Mouse (Mus musculus) layer of hippocampus, postnatal 10 days (tissue): ENCODE measurements around the gene Ppcs. TPM values are rescaled to one million over a fixed set of nuclear protein-coding genes. Genes with fewer than 3 reads are reported as not detected.
A peak's percentile ranks its signal among the peaks of the same experiment; 100 is the strongest.

Experiments used
- DNase-seq, 2 experiments: peaks; one replicate each; pipeline ENCODE4 v3.0.0; 2021; ENCODE audit warnings: low spot score in 2 of 2
- long read RNA-seq: library from polyadenylated mRNA; stranded (forward); transcript quantifications from one replicate; pipeline ENCODE4 v2.0.0, GENCODE M21; 2023
- total RNA-seq, 2 experiments: library from RNA; stranded (reverse); gene quantifications; 2 replicates each; pipeline ENCODE4 v1.2.3; 2021

Ppcs gene
- total RNA-seq: 1 to 10 TPM; 6.1 to 6.2 TPM
- long read RNA-seq, transcript Ppcs-201 (3 exons, 1,443 nt): major isoform, 15 of 17 reads
- long read RNA-seq, partial matches to known transcripts: 0 of 17 reads
- long read RNA-seq, other reads (novel, unspliced or antisense): 2 of 17 reads

GRCm38 (mm10) chr4:119422294-119422964, at the start of gene Ppcs, which contains the start of gene Zmynd12:
Gene Ppcs, minus strand, starts transcription at chr4:119422420.
Gene Zmynd12, plus strand, starts transcription at chr4:119422814.
- DNase-seq: peak; percentile 77 to 85

- DNase-seq: peak; percentile 66 to 72
Measured at GRCm38 (mm10) chr4:119467720-119468380, 45.6 kb upstream of the Ppcs start.

DNA sequence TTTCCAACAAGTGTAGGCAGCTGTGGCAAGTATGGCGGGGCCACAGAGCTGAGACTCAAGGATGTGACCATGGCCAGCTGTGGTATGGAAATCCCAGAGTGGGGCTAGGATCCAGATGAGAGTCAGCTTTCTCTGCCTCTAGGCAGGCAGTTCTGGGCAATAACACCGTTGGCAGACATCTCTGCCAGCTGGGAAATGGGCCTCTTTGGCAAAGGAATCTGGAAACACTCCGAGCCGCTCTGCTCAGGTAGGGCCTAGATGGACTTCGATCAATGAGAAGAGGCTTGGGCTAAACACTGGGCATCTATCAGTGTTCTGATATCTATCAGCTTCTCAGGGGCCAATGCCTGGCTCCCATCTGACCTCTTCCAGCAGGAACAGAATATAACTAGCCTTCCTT, 43.6 kb upstream of the Ppcs start:
- DNase-seq: no peak

GRCm38 (mm10) chr4:119463756-119464419, 41.7 kb upstream of the Ppcs start:
- no peak for DNase-seq

DNA sequence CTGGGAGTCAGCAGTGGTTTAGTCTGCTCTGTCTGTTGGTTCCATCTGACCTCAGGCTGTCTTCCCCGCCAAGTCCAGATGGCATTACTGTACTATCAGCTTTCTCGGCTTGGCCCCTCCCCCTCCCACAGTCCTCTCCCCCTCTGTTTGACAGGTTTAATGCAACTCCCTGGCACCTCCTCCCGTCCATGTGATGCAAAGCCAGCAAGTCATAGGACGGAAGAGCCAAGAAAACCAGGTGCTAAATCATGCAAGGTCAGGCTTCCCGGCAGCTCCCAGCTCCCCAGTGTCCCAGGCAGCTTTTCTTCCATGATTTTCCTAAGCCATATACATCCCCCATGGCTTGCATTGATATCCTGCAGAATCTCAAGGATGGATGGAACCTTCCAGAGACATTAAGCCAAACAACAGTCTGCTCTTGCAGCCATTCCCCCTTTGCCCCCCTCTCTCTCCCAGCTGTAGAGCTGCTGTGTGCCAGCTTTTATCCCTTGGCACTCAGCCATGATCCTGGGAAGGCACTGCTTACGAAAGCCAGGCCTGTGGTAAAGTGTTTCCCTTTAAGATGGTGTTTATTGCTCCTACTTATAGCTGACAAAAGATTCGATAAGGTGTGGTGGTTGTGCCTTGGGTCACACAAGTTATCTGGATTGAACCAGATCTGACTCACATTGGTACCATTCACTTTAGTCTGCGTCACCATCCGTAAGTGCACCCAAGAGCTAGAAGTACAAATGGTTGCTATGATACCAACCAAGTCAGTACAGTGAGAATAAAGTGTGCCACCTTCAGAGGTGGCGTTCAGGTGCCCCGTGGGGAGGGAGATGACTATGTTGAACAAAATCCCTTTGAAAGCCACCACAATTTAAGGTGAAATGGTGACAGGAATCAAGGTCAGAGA, 40.9 kb upstream of the Ppcs start:
- peak; percentile 52 to 58 for DNase-seq

- DNase-seq: no peak
Measured at GRCm38 (mm10) chr4:119462457-119462856, 40.2 kb upstream of the Ppcs start.

- DNase-seq: peak; percentile 84 to 89
Measured at GRCm38 (mm10) chr4:119460728-119461141, 38.5 kb upstream of the Ppcs start.

GRCm38 (mm10) chr4:119460296-119460695, 38.1 kb upstream of the Ppcs start:
- peak; percentile 71 for DNase-seq

GRCm38 (mm10) chr4:119453533-119453932, 31.3 kb upstream of the Ppcs start:
- DNase-seq: no peak

DNA sequence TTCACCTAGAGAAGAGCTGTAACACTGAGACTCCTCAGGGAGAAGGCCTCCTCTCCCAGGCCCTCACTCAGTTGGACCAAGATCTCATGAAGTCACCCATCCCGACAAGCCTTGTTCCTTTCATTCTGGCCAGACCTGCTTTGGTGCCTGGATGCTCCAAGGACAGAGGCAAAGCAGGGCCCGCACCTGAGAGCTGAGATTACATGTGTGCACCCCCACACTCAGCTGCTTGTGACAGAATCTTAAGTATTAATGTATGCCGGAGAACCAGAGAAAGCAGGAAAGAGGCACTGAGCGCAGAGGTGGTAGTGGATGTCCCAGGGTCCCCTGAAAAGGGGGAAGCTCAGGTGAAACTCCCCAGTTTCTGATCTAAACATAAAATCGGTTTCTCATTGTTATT, 30.9 kb upstream of the Ppcs start:
- DNase-seq: no peak

DNA sequence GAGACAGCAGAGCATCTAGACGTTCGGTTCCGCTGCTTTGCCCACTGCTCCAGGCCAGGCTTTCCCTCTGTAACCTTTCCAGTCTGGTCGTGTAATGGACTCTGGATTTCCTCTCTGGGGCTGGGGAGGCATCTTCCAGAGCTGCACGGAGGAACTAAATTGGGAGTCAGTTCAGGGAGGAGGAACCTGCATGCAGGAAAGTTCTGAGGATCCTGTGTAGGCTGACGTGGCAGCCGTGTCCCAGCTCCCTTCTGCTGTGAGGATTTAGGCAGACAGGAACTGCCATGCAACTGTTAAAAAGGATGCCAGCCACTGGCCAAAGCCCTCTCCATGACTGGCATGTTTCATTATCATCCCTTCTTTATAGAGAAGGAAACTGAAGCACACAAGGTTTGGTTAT, 28.2 kb upstream of the Ppcs start:
- DNase-seq: no peak

GRCm38 (mm10) chr4:119447786-119448185, 25.6 kb upstream of the Ppcs start:
- DNase-seq: no peak

- no peak for DNase-seq
Measured at GRCm38 (mm10) chr4:119447261-119447660, 25.0 kb upstream of the Ppcs start.

GRCm38 (mm10) chr4:119442539-119442938, 20.3 kb upstream of the Ppcs start:
- no peak for DNase-seq

DNA sequence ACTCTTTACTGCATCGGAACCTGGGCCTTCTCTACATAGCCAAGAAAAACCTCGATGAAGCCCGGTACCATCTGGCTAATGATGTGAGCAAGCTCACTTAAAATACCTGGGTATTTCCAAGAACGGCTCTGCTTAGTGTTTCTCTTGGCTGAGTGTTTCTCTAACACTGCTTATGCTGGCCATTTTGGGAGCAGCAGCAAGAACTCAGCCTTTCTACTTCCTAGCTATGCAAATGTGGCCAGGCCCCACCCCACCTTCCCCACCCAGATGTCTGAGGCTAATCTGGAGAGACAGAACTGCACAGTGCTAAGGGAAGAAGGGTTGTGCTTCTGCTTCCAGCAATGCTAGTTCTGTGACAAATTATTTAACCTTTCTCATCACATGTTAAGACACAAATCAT, 19.6 kb upstream of the Ppcs start:
- DNase-seq: no peak

GRCm38 (mm10) chr4:119437936-119438335, 15.7 kb upstream of the Ppcs start:
- DNase-seq: no peak

DNA sequence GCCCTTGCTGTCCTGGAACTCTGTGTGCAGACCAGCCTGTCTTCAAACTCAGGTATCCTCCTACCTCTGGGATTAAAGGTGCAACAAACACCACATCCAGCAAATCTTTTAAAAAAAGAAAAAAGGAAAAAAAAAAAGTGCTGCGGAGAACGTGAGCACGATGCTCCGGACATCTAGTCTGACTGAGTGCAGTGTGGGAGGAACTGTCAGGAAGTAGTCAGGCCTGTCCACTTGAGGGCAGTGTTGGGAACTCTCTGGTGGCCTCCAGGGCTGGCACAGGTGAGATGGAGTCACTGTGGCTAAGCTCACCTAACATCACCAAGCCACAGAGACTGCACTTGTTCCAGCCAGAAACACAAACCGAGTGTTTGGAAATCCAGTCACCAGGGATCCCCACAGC, 8.5 kb upstream of the Ppcs start:
- peak; percentile 41 to 57 for DNase-seq

DNA sequence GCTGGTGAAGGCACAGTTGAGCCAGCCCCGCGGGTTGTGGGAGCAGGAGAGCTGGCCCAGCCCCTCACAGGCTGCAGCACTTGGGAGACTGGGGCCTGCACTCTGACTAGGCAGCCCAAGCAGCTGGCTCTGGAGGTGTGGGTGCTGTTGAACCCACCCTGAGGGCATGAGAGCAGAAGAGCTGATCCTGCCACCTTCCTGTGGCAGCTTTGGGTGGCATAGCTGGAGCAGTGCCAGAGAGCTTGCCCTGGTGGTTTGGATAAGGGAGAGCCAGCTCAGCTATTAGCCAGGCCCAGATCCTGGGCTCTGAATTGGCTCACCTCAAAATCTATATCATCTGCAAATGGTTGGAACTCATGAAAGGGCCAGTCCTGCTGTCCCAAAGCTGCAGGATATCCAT, 5.5 kb upstream of the Ppcs start:
- DNase-seq: no peak

DNA sequence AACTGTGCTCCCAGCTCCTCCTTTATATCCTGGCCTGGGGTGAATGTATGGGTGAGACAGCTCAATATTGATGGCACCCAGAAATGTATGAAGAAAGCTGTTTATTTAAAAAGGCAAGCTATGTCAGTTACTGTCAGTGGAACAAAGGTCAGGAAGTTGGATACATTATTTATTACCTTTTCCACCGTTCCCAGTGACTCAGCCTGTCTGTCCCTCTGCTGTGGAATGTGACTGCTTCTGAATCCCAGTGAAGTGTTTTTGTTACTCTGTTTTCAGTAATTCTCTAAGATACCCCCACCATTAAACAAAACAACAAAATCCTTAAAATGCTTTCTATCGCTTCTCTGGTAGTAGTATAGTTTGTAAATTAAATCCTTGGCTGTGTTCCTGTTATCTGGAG, 3.4 kb upstream of the Ppcs start:
- DNase-seq: no peak

GRCm38 (mm10) chr4:119425077-119425476, 2.9 kb upstream of the Ppcs start:
- DNase-seq: no peak

GRCm38 (mm10) chr4:119421921-119422293, 313 bp downstream of the Ppcs start:
- DNase-seq: peak in 1 of 2 experiments; percentile 54
